Mouse (Mus musculus) heart, adult 2 months (tissue): ENCODE results near the gene Gnl2. TPM values are rescaled to one million over a fixed set of nuclear protein-coding genes. Genes with fewer than 3 reads are reported as not detected.

Experiments used
- DNase-seq, 2 experiments: peaks; one replicate each; pipeline ENCODE4 v3.0.0; 2021
- H3K27ac ChIP-seq: fragments of 200-600 bp; 2 replicates; pipeline ENCODE4 v1.8.1; 2022
- H3K27me3 ChIP-seq: fragments of 200-500 bp; 2 replicates; pipeline ENCODE4 v1.6.1; 2012; ENCODE audit warnings: mild to moderate bottlenecking, low read length, inconsistent platforms, mixed read lengths; ENCODE audit not compliant: control insufficient read depth, insufficient read depth
- H3K36me3 ChIP-seq: fragments of 200-500 bp; 2 replicates; pipeline ENCODE4 v1.6.1; 2012; ENCODE audit warnings: low read length, inconsistent platforms; ENCODE audit not compliant: control insufficient read depth, insufficient read depth
- H3K4me1 ChIP-seq: fragments of 200-500 bp; 2 replicates; pipeline ENCODE4 v1.6.1; 2011; ENCODE audit warnings: low read length; ENCODE audit not compliant: control insufficient read depth, insufficient read depth
- H3K4me3 ChIP-seq: fragments of 200-600 bp; 2 replicates; pipeline ENCODE4 v1.8.1; 2022
- H3K79me2 ChIP-seq: fragments of 200-500 bp; replicated peaks from 2 replicates; pipeline ENCODE4 v1.6.1; 2012; ENCODE audit warnings: mild to moderate bottlenecking, inconsistent platforms, low read length, moderate library complexity, mixed read lengths; ENCODE audit not compliant: control insufficient read depth, insufficient read depth
- H3K9ac ChIP-seq: fragments of 200-500 bp; 2 replicates; pipeline ENCODE4 v1.6.1; 2012; ENCODE audit warnings: low read depth, mild to moderate bottlenecking, control low read depth, inconsistent platforms, low read length, mixed read lengths
- CTCF ChIP-seq: fragments of 200-600 bp; IDR thresholded peaks from 2 replicates; pipeline ENCODE4 v1.8.1; 2022; ENCODE audit warnings: antibody characterized with exemption, mild to moderate bottlenecking, moderate library complexity
- EP300 ChIP-seq: fragments of 200-500 bp; IDR thresholded peaks from 2 replicates; pipeline ENCODE4 v1.6.1; 2011; ENCODE audit warnings: low read depth, low read length, control low read depth; ENCODE audit not compliant: insufficient read depth
- POLR2A ChIP-seq: fragments of 200-500 bp; IDR thresholded peaks from 2 replicates; pipeline ENCODE4 v1.6.1; 2011; ENCODE audit warnings: mild to moderate bottlenecking, low read depth, low read length, control low read depth; ENCODE audit not compliant: insufficient read depth
- WGBS: fragments of 180-500 bp; shearing (Covaris S2); methylation state at CpG from one replicate; pipeline ENCODE4 v1.1.7; 2018; 5-methylcytosine and 5-hydroxymethylcytosine counted together
- intact Hi-C: fragments of 180-260 bp; cut with DNase I; formaldehyde crosslinking; loops from one replicate; pipeline ENCODE4 v1.15.1; 2025
- polyA plus RNA-seq: library from polyadenylated mRNA; depleted of rRNA; stranded (reverse); fragments of >200 nt; gene quantifications from 2 replicates; pipeline ENCODE4 v1.2.3, GENCODE M21; 2012
- total RNA-seq, 2 experiments: library from RNA; stranded (reverse); gene quantifications; 2 replicates each; pipeline ENCODE4 v1.2.3; 2021

Gene Gnl2
- total and polyA plus RNA-seq, 3 experiments = 12.2 to 28.7 (median 27.7) TPM

DNA sequence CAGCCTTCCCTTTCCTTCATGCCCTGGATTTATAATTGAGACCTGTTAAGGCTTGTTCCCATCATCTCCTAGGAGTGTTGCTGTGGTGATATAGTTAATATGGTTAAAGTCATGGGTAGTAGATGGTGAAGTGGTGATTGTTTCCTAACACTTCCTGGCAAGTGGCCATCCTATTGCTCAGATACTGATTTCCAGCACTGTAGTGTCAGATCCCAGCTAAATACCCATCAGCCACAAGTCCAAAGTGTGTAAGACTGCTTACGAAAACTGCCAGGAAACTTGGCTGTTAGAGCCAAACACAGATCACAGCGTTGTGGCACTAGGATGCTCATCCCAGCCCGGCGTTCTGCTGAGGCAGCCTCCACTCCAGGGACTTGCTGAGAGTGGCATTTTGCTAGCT lies 18.0 kb downstream of the Gnl2 start:
- Histone ChIP-seq H3K79me2 (0 out of 2 replicates have a peak, but pooled peaks cover 3% of the 10 kb centered on the region), H3K4me1 (no peaks in the 10 kb centered on the region), H3K36me3 (no peaks in the 10 kb centered on the region), H3K27me3 (no peaks in the 10 kb centered on the region), H3K27ac (no peak overlapping the region), H3K4me3 (no peak overlapping the region), H3K9ac (no peak overlapping the region)
- DNase-seq = no peak
- TF ChIP-seq EP300 (no peak), POLR2A (no peak), CTCF (no peak)
- WGBS = 88% methylated on average over 4 of the region's 4 CpGs
- intact Hi-C loops = no loop called here

DNA sequence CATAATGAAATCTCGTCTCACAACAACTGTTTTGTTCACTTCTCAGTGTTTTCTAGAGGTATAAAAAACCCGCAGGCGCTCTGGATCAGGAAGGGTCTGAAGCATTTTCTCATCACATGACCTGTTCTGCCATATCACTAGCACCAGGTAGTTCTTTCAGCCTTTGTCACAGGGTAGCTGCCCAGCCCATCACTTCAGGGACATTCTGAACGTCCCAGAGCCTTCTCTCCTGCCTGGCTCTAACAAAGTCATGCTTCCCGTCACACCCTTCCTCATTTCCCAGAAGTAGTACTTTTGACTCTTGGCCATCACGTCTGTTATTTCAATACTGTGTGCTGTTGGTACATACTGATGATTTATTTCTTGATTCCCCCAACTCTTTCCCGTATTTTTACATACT lies 28.1 kb downstream of the Gnl2 start:
- intact Hi-C loops = no loop called here
- H3K9ac ChIP-seq = no peak overlapping the region
- no peak overlapping the region for H3K4me3 ChIP-seq
- peaks cover 4% of the 10 kb centered on the region; the same call in 1 of the 2 replicates for H3K36me3 ChIP-seq
- H3K27ac ChIP-seq = peak overlapping the region; percentile 26
- peaks cover 4% of the 10 kb centered on the region for H3K4me1 ChIP-seq
- H3K79me2 ChIP-seq = no peaks in the 10 kb centered on the region
- no peaks in the 10 kb centered on the region for H3K27me3 ChIP-seq
- TF ChIP-seq EP300 (no peak), POLR2A (no peak), CTCF (no peak)
- DNase-seq = no peak
- 64% methylated on average over 7 of the region's 7 CpGs for WGBS

- Histone ChIP-seq H3K4me3 (no peak overlapping the region), H3K79me2 (no peaks in the 10 kb centered on the region), H3K27me3 (no peaks in the 10 kb centered on the region), H3K9ac (no peak overlapping the region), H3K36me3 (no peaks in the 10 kb centered on the region), H3K4me1 (peaks cover 1% of the 10 kb centered on the region; the same call in 1 of the 2 replicates), H3K27ac (no peak overlapping the region)
- intact Hi-C loops = no loop called here
- WGBS = 72% methylated on average over 9 of the region's 9 CpGs
- DNase-seq = no peak
- no peak for TF ChIP-seq EP300
- TF ChIP-seq CTCF = no peak
- TF ChIP-seq POLR2A = no peak
Measured at GRCm38 (mm10) chr4:125055385-125055784, 39.0 kb downstream of the Gnl2 start.

GRCm38 (mm10) chr4:125056476-125056875 lies 40.1 kb downstream of the Gnl2 start:
- H3K9ac ChIP-seq = no peak overlapping the region

GRCm38 (mm10) chr4:125057273-125057672 lies 40.9 kb downstream of the Gnl2 start:
- no peaks in the 10 kb centered on the region for H3K27me3 ChIP-seq
- H3K27ac ChIP-seq = no peak overlapping the region
- TF ChIP-seq EP300 = no peak
- TF ChIP-seq CTCF = no peak
- TF ChIP-seq POLR2A = no peak
- H3K79me2 ChIP-seq = no peaks in the 10 kb centered on the region
- H3K9ac ChIP-seq = no peak overlapping the region
- 13% methylated on average over 3 of the region's 3 CpGs for WGBS
- intact Hi-C loops = no loop called here
- H3K4me1 ChIP-seq = peaks cover 1% of the 10 kb centered on the region; the same call in 1 of the 2 replicates
- DNase-seq = no peak
- no peaks in the 10 kb centered on the region for H3K36me3 ChIP-seq
- H3K4me3 ChIP-seq = no peak overlapping the region

More at GRCm38 (mm10) chr4:125056476-125056875, 40.1 kb downstream of the Gnl2 start:
- no peak for TF ChIP-seq CTCF
- TF ChIP-seq EP300 = no peak
- TF ChIP-seq POLR2A = no peak
- Histone ChIP-seq H3K4me3 (no peak overlapping the region), H3K27me3 (no peaks in the 10 kb centered on the region), H3K27ac (no peak overlapping the region), H3K79me2 (no peaks in the 10 kb centered on the region), H3K36me3 (no peaks in the 10 kb centered on the region), H3K4me1 (peaks cover 1% of the 10 kb centered on the region; the same call in 1 of the 2 replicates)
- 93% methylated on average over 4 of the region's 4 CpGs for whole genome bisulfite sequencing
- intact Hi-C loops = no loop called here
- DNase-seq = no peak

- H3K36me3 ChIP-seq = no peaks in the 10 kb centered on the region
- 24% methylated on average over 5 of the region's 5 CpGs for whole genome bisulfite sequencing
- TF ChIP-seq POLR2A (no peak), CTCF (no peak), EP300 (no peak)
- DNase-seq = no peak
- intact Hi-C loops = no loop called here
- H3K4me1 ChIP-seq = peaks cover 1% of the 10 kb centered on the region; the same call in 1 of the 2 replicates
- H3K79me2 ChIP-seq = no peaks in the 10 kb centered on the region
- no peak overlapping the region for H3K4me3 ChIP-seq
- H3K9ac ChIP-seq = no peak overlapping the region
- no peak overlapping the region for H3K27ac ChIP-seq
- H3K27me3 ChIP-seq = no peaks in the 10 kb centered on the region
Measured at GRCm38 (mm10) chr4:125058033-125058432, 41.6 kb downstream of the Gnl2 start.
